Mouse (Mus musculus) embryonic fibroblast, embryonic 13.5 days (primary cell): ENCODE data around the gene Acot8.

Experiments used
- CTCF ChIP-seq: IDR thresholded peaks from 2 replicates; pipeline ENCODE4 v1.5.1; 2011; ENCODE audit warnings: mild to moderate bottlenecking, control low read depth, low read length, moderate library complexity, borderline replicate concordance; ENCODE audit not compliant: insufficient read depth
- POLR2A ChIP-seq: IDR thresholded peaks from 2 replicates; pipeline ENCODE4 v1.6.1; 2011; ENCODE audit warnings: low read depth, mild to moderate bottlenecking, control low read depth, low read length, moderate library complexity

- TF ChIP-seq CTCF (no peak), POLR2A (no peak)
Observed at GRCm38 (mm10) chr2:164817703-164818102, 13.0 kb upstream of the Acot8 start.
